Mouse (Mus musculus) lung, postnatal 0 days (tissue): ENCODE measurements around the gene Omp.

Source experiments
- CTCF ChIP-seq: IDR thresholded peaks from 2 replicates; pipeline ENCODE4 v1.5.1; 2016; ENCODE audit warnings: antibody characterized with exemption, mild to moderate bottlenecking
- EP300 ChIP-seq: IDR thresholded peaks from 2 replicates; pipeline ENCODE4 v1.6.1; 2016; ENCODE audit warnings: antibody characterized with exemption, mild to moderate bottlenecking, control low read depth

- TF ChIP-seq CTCF (no peak), EP300 (no peak)
Observed at GRCm38 (mm10) chr7:98160041-98160740, 14.9 kb upstream of the Omp start.
